Mouse (Mus musculus) cortical plate, adult 2 months (tissue): ENCODE data around the gene Myt1l.

Experiments
- CTCF ChIP-seq: fragments of 200-500 bp; IDR thresholded peaks from 2 replicates; pipeline ENCODE4 v1.5.1; 2011; ENCODE audit warnings: mild to moderate bottlenecking, control low read depth, low read length; ENCODE audit not compliant: insufficient read depth; ENCODE audit errors: extremely low read depth
- POLR2A ChIP-seq: fragments of 200-500 bp; IDR thresholded peaks from 2 replicates; pipeline ENCODE4 v1.6.1; 2011; ENCODE audit warnings: mild to moderate bottlenecking, low read length, control low read depth; ENCODE audit not compliant: insufficient read depth; ENCODE audit errors: extremely low read depth

- no peak for TF ChIP-seq CTCF
- TF ChIP-seq POLR2A: no peak
Observed at GRCm38 (mm10) chr12:29539106-29539505, 10.9 kb downstream of the Myt1l start.
